Mouse (Mus musculus) myocyte (in vitro differentiated cells): ENCODE data around the gene Poldip2. TPM values are rescaled to one million over a fixed set of nuclear protein-coding genes. Genes with fewer than 3 reads are reported as not detected.

Experiments
- H3K27me3 ChIP-seq: one replicate; pipeline ENCODE4 v1.6.1; 2011; ENCODE audit not compliant: control insufficient read depth, insufficient read depth, insufficient read length
- H3K36me3 ChIP-seq: one replicate; pipeline ENCODE4 v1.6.1; 2011; ENCODE audit not compliant: control insufficient read depth, insufficient read depth
- H3K4me2 ChIP-seq: one replicate; pipeline ENCODE4 v1.6.1; 2011; ENCODE audit warnings: low read depth, control low read depth
- H3K4me3 ChIP-seq: one replicate; pipeline ENCODE4 v1.5.1; 2011; ENCODE audit warnings: mild to moderate bottlenecking, control low read depth, moderate library complexity
- H3K79me2 ChIP-seq: one replicate; pipeline ENCODE4 v1.6.1; 2011; ENCODE audit not compliant: control insufficient read depth, insufficient read depth
- H3ac ChIP-seq: one replicate; pipeline ENCODE4 v1.6.1; 2011; ENCODE audit not compliant: control insufficient read depth, insufficient read length
- CEBPB ChIP-seq: IDR thresholded peaks from 2 replicates; pipeline ENCODE4 v1.6.1; 2011; ENCODE audit warnings: mild to moderate bottlenecking, moderate library complexity; ENCODE audit not compliant: poor library complexity, insufficient read depth, severe bottlenecking
- E2F4 ChIP-seq: IDR thresholded peaks from one replicate; pipeline ENCODE4 v1.6.1; 2011; ENCODE audit warnings: mild to moderate bottlenecking, control low read depth, moderate library complexity; ENCODE audit not compliant: insufficient read depth
- MAX ChIP-seq: IDR thresholded peaks from one replicate; pipeline ENCODE4 v1.6.1; 2011; ENCODE audit warnings: low read depth, mild to moderate bottlenecking, control low read depth
- MYOD1 ChIP-seq, 3 experiments: IDR thresholded peaks; one replicate each; pipeline ENCODE4 v1.6.1; 2011; ENCODE audit warnings: control low read depth in 2 of 3, low read depth in 2 of 3, mild to moderate bottlenecking in 2 of 3, moderate library complexity in 1 of 3; ENCODE audit not compliant: insufficient read length in 2 of 3, control insufficient read depth in 1 of 3
- MYOG ChIP-seq, 3 experiments: IDR thresholded peaks; one replicate each; pipeline ENCODE4 v1.6.1; 2011; ENCODE audit warnings: control low read depth in 2 of 3, low read depth in 2 of 3, mild to moderate bottlenecking in 2 of 3; ENCODE audit not compliant: insufficient read length in 2 of 3, control insufficient read depth in 1 of 3, insufficient read depth in 1 of 3
- POLR2A ChIP-seq: IDR thresholded peaks from one replicate; pipeline ENCODE4 v1.6.1; 2011; ENCODE audit warnings: low read depth, mild to moderate bottlenecking, control low read depth, moderate library complexity; ENCODE audit not compliant: insufficient read length
- POLR2AphosphoS2 ChIP-seq: IDR thresholded peaks from one replicate; pipeline ENCODE4 v1.6.1; 2011; ENCODE audit warnings: low read depth, control low read depth; ENCODE audit not compliant: insufficient read length
- REST ChIP-seq: IDR thresholded peaks from one replicate; pipeline ENCODE4 v1.6.1; 2011; ENCODE audit warnings: mild to moderate bottlenecking, control low read depth, moderate library complexity; ENCODE audit not compliant: insufficient read depth, insufficient read length
- SRF ChIP-seq: IDR thresholded peaks from one replicate; pipeline ENCODE4 v1.6.1; 2011; ENCODE audit warnings: low read depth; ENCODE audit not compliant: control insufficient read depth, insufficient read length
- TCF12 ChIP-seq: IDR thresholded peaks from one replicate; pipeline ENCODE4 v1.6.1; 2011; ENCODE audit warnings: mild to moderate bottlenecking, control low read depth; ENCODE audit not compliant: poor library complexity, insufficient read depth, severe bottlenecking
- TCF3 ChIP-seq: IDR thresholded peaks from one replicate; pipeline ENCODE4 v1.6.1; 2011; ENCODE audit warnings: low read depth, control low read depth; ENCODE audit not compliant: insufficient read length
- USF1 ChIP-seq: IDR thresholded peaks from one replicate; pipeline ENCODE4 v1.6.1; 2011; ENCODE audit warnings: low read depth, mild to moderate bottlenecking, control low read depth, moderate library complexity
- polyA plus RNA-seq: library from polyadenylated mRNA; unstranded; fragments of >200 nt; fragmentation: generic; extraction: Trizol; gene quantifications from one replicate; pipeline ENCODE4 v1.2.1, GENCODE M21; 2012; ENCODE audit warnings: missing spikeins

Poldip2 gene
- polyA plus RNA-seq, 1 experiment = 103 TPM

DNA sequence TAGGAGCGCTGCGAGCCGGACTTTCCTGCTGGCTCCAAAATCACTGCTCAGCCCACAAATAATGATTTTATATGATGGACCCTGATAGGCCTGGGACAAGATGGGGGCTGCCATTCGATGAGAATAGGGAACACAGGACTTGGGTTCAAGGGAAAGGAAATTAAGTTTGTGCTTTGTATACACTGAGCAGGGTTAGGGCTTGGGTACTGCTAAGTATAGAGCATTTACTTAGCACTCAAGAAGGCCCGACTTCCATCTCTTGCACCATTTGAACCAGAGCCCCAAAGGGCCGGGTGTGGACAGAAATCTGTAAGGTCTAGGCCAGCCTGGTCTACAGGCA lies 39.0 kb downstream of the Poldip2 start:
- TF ChIP-seq CEBPB (no peak), SRF (no peak), POLR2AphosphoS2 (no peak), USF1 (no peak), MYOD1 (IDR thresholded peaks at IDR 0.05; ENCODE audit: control insufficient read depth in 1 of 3, insufficient read length in 2 of 3, low read depth in 2 of 3) (no peak), E2F4 (no peak), MAX (no peak), POLR2A (no peak), TCF3 (no peak)
- Histone ChIP-seq H3K36me3 (peaks cover 5% of the 10 kb centered on the region), H3K4me3 (peak overlapping the region; percentile 63), H3K27me3 (no peaks in the 10 kb centered on the region), H3K4me2 (peak overlapping the region; percentile 82), H3ac (no peak overlapping the region), H3K79me2 (peaks cover 43% of the 10 kb centered on the region)

DNA sequence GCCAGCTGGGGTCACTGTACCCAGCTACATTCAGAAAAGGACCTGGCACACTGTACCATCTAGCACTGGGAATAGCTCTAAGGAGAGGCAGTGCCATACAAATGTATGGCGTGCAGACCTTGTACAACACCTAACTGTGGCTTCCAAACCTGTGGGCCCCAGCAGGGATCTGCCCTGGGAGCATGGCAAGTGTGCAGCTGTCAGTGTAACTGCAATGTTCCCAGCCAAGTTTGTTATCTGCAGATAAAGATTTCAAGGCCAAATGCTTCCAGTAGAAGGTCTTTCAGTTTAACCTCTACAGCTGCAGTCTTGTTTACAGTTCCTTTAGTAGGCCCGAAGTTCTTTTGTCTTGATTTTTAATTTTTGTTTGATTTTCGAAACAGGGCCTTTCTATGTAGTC lies 43.6 kb downstream of the Poldip2 start:
- Histone ChIP-seq H3K79me2 (no peaks in the 10 kb centered on the region), H3K4me2 (no peak overlapping the region), H3K4me3 (no peak overlapping the region), H3K27me3 (no peaks in the 10 kb centered on the region), H3ac (no peak overlapping the region), H3K36me3 (no peaks in the 10 kb centered on the region)
- no peak for TF ChIP-seq E2F4
- no peak for TF ChIP-seq POLR2A
- no peak for TF ChIP-seq CEBPB
- no peak for TF ChIP-seq MYOD1 (IDR thresholded peaks at IDR 0.05; ENCODE audit: control insufficient read depth in 1 of 3, insufficient read length in 2 of 3, low read depth in 2 of 3)
- no peak for TF ChIP-seq USF1
- TF ChIP-seq SRF = no peak
- no peak for TF ChIP-seq TCF3
- TF ChIP-seq MYOG (IDR thresholded peaks at IDR 0.05; ENCODE audit: control insufficient read depth in 1 of 3, insufficient read depth in 1 of 3, insufficient read length in 2 of 3, low read depth in 2 of 3) = peak in 1 of 3 experiments; percentile 31

DNA sequence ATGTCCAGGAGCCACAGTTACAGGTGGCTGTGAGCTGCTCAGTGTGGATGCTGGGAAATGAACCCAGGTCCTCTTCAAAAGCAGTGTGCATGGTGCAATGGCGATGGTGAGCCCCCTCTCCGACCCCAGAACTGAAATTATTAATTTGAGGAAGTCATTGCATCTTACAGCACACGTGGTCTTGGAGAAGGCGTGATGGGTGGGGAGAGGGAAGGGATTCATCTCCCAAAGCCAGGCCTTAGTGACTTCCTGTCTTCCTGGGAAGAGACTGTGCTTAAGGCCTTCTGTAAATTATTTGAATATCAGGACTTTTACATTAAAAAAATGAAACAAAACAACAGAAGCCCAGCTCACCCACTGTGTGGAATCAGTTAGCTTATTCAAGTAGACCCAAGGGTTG lies 44.1 kb downstream of the Poldip2 start:
- H3K4me3 ChIP-seq = no peak overlapping the region
- H3K4me2 ChIP-seq = no peak overlapping the region
- H3K27me3 ChIP-seq = no peaks in the 10 kb centered on the region
- H3ac ChIP-seq = no peak overlapping the region
- no peak for TF ChIP-seq MYOD1 (IDR thresholded peaks at IDR 0.05; ENCODE audit: control insufficient read depth in 1 of 3, insufficient read length in 2 of 3, low read depth in 2 of 3)
- TF ChIP-seq POLR2A = no peak
- TF ChIP-seq POLR2AphosphoS2 = no peak
- no peak for TF ChIP-seq USF1
- no peak for TF ChIP-seq SRF
- no peak for TF ChIP-seq MAX
- TF ChIP-seq TCF3 = no peak
- no peak for TF ChIP-seq CEBPB
- no peak for TF ChIP-seq REST
- TF ChIP-seq TCF12 = no peak
- no peak for TF ChIP-seq MYOG (IDR thresholded peaks at IDR 0.05; ENCODE audit: control insufficient read depth in 1 of 3, insufficient read depth in 1 of 3, insufficient read length in 2 of 3, low read depth in 2 of 3)
- TF ChIP-seq E2F4 = no peak
- H3K79me2 ChIP-seq = no peaks in the 10 kb centered on the region
- no peaks in the 10 kb centered on the region for H3K36me3 ChIP-seq

DNA sequence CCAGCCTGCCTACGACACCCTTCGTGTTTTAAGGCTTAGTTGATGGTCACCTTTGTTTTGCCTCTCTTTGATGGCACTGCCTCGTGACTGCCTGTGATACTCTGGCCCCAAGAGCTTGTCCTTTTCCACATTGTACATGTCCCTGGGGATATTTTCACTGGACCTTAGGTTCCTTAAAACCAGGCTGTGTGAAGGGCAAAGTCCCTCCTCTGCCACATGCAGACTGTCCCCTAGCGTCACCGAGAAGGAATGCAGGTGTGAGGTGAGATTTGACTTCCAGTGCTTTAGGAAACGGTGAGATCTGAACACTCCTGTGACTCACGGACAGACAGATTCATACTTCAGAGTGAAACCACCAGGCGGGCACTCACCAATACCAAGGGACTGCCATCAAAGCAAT lies 45.2 kb downstream of the Poldip2 start:
- H3K4me3 ChIP-seq = no peak overlapping the region
- no peak overlapping the region for H3K4me2 ChIP-seq

DNA sequence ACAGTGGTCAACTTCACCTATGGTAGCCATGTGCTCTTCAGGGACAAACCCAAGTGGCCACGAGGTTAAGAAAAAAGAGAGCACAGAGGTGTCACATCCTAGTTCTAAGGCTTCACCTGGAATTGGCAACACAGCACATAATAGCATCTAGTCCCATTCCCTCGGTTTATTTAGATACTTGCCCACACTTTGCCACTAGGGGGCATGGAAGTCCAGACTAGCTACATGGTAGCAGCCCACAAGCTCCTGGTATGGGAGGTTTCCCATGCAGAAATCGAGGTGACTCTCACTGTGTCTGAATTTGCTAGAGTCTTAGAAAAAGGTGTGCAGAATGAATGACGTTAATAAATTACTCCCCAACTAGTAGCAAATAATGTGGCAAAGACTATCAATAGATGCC lies 48.5 kb downstream of the Poldip2 start:
- Histone ChIP-seq H3ac (no peak overlapping the region), H3K4me3 (no peak overlapping the region), H3K79me2 (no peaks in the 10 kb centered on the region), H3K36me3 (no peaks in the 10 kb centered on the region), H3K4me2 (no peak overlapping the region), H3K27me3 (no peaks in the 10 kb centered on the region)
- no peak for TF ChIP-seq POLR2A
- TF ChIP-seq MYOD1 (IDR thresholded peaks at IDR 0.05; ENCODE audit: control insufficient read depth in 1 of 3, insufficient read length in 2 of 3, low read depth in 2 of 3) = no peak
- TF ChIP-seq CEBPB = no peak
- no peak for TF ChIP-seq REST
- no peak for TF ChIP-seq E2F4
- no peak for TF ChIP-seq USF1
- TF ChIP-seq MAX = no peak
- TF ChIP-seq POLR2AphosphoS2 = no peak
- TF ChIP-seq TCF12 = no peak
- TF ChIP-seq SRF = no peak
- TF ChIP-seq MYOG (IDR thresholded peaks at IDR 0.05; ENCODE audit: control insufficient read depth in 1 of 3, insufficient read depth in 1 of 3, insufficient read length in 2 of 3, low read depth in 2 of 3) = no peak
- TF ChIP-seq TCF3 = no peak

More for the DNA sequence above, 45.2 kb downstream of the Poldip2 start:
- no peaks in the 10 kb centered on the region for H3K36me3 ChIP-seq
- no peaks in the 10 kb centered on the region for H3K27me3 ChIP-seq
- no peak for TF ChIP-seq MYOG (IDR thresholded peaks at IDR 0.05; ENCODE audit: control insufficient read depth in 1 of 3, insufficient read depth in 1 of 3, insufficient read length in 2 of 3, low read depth in 2 of 3)
- no peak for TF ChIP-seq POLR2A
- TF ChIP-seq E2F4 = no peak
- no peak for TF ChIP-seq REST
- TF ChIP-seq CEBPB = no peak
- TF ChIP-seq MAX = no peak
- no peak for TF ChIP-seq TCF12
- no peak for TF ChIP-seq POLR2AphosphoS2
- no peak for TF ChIP-seq MYOD1 (IDR thresholded peaks at IDR 0.05; ENCODE audit: control insufficient read depth in 1 of 3, insufficient read length in 2 of 3, low read depth in 2 of 3)
- TF ChIP-seq SRF = no peak
- no peak for TF ChIP-seq TCF3
- no peak for TF ChIP-seq USF1
- H3K79me2 ChIP-seq = no peaks in the 10 kb centered on the region
- no peak overlapping the region for H3ac ChIP-seq
